Mouse (Mus musculus): ENCODE results near the gene Gadd45b. TPM values are rescaled to one million over a fixed set of nuclear protein-coding genes. Genes with fewer than 3 reads are reported as not detected.

The Gadd45b gene
- polyA plus RNA-seq, 1 experiment from 2014 or later: 4.9 TPM

- no peaks in the 10 kb centered on the region for H3K27me3 ChIP-seq
- H3K4me3 ChIP-seq (replicated peaks): no peak overlapping the region
- no peak overlapping the region for H3K4me2 ChIP-seq (replicated peaks)
- 60% methylated on average over 12 of the region's 12 CpGs for whole genome bisulfite sequencing
- ATAC-seq: no peak
- H3K36me3 ChIP-seq: no peaks in the 10 kb centered on the region
- H3K4me1 ChIP-seq (replicated peaks): 0 out of 2 replicates have a peak, but pooled peaks cover 6% of the 10 kb centered on the region
- H3K9ac ChIP-seq (replicated peaks): no peak overlapping the region
- no peak overlapping the region for H3K27ac ChIP-seq
- 0 out of 2 replicates have a peak, but pooled peaks cover 3% of the 10 kb centered on the region for H3K9me3 ChIP-seq
Observed at GRCm38 (mm10) chr10:80966296-80966695, 36.4 kb downstream of the Gadd45b start.

GRCm38 (mm10) chr10:80967101-80967656, 37.3 kb downstream of the Gadd45b start:
- no peak overlapping the region for H3K9ac ChIP-seq (replicated peaks)
- H3K36me3 ChIP-seq: no peaks in the 10 kb centered on the region
- H3K27ac ChIP-seq: no peak overlapping the region
- H3K9me3 ChIP-seq: 0 out of 2 replicates have a peak, but pooled peaks cover 3% of the 10 kb centered on the region
- no peak overlapping the region for H3K4me3 ChIP-seq (replicated peaks)
- 49% methylated on average over 3 of the region's 3 CpGs for WGBS
- 0 out of 2 replicates have a peak, but pooled peaks cover 5% of the 10 kb centered on the region for H3K4me1 ChIP-seq (replicated peaks)
- no peaks in the 10 kb centered on the region for H3K27me3 ChIP-seq
- H3K4me2 ChIP-seq (replicated peaks): no peak overlapping the region
- no peak for ATAC-seq

- Histone ChIP-seq H3K9me3 (0 out of 2 replicates have a peak, but pooled peaks cover 3% of the 10 kb centered on the region), H3K36me3 (no peaks in the 10 kb centered on the region), H3K9ac (replicated peaks) (no peak overlapping the region), H3K27ac (no peak overlapping the region), H3K27me3 (no peaks in the 10 kb centered on the region; the same call in 1 of the 2 replicates), H3K4me1 (replicated peaks) (peaks cover 10% of the 10 kb centered on the region; the same call in 1 of the 2 replicates), H3K4me2 (replicated peaks) (no peak overlapping the region), H3K4me3 (replicated peaks) (no peak overlapping the region)
- ATAC-seq: no peak
- WGBS: 94% methylated on average over 4 of the region's 4 CpGs
Observed at GRCm38 (mm10) chr10:80968106-80968505, 38.2 kb downstream of the Gadd45b start.

- no peaks in the 10 kb centered on the region for H3K36me3 ChIP-seq
- no peak overlapping the region for H3K4me2 ChIP-seq (replicated peaks)
- no peak for ATAC-seq
- peaks cover 5% of the 10 kb centered on the region; the same call in 1 of the 2 replicates for H3K4me1 ChIP-seq (replicated peaks)
- no peak overlapping the region for H3K27ac ChIP-seq
- no peak overlapping the region for H3K9ac ChIP-seq (replicated peaks)
- H3K4me3 ChIP-seq (replicated peaks): no peak overlapping the region
- 82% methylated on average over 3 of the region's 3 CpGs for WGBS
- H3K9me3 ChIP-seq: 0 out of 2 replicates have a peak, but pooled peaks cover 3% of the 10 kb centered on the region
- H3K27me3 ChIP-seq: no peaks in the 10 kb centered on the region; the same call in 1 of the 2 replicates
Observed at GRCm38 (mm10) chr10:80969298-80969697, 39.4 kb downstream of the Gadd45b start.

GRCm38 (mm10) chr10:80970159-80970558, 40.3 kb downstream of the Gadd45b start:
- Histone ChIP-seq H3K9me3 (0 out of 2 replicates have a peak, but pooled peaks cover 3% of the 10 kb centered on the region), H3K4me1 (replicated peaks) (peaks cover 5% of the 10 kb centered on the region; the same call in 1 of the 2 replicates), H3K27me3 (no peaks in the 10 kb centered on the region; the same call in 1 of the 2 replicates), H3K27ac (no peak overlapping the region), H3K36me3 (no peaks in the 10 kb centered on the region), H3K9ac (replicated peaks) (no peak overlapping the region), H3K4me2 (replicated peaks) (no peak overlapping the region), H3K4me3 (replicated peaks) (no peak overlapping the region)
- ATAC-seq: no peak
- WGBS: 80% methylated on average over 8 of the region's 8 CpGs

GRCm38 (mm10) chr10:80971533-80971932, 41.7 kb downstream of the Gadd45b start:
- no peak overlapping the region for H3K9ac ChIP-seq (replicated peaks)
- H3K9me3 ChIP-seq: 0 out of 2 replicates have a peak, but pooled peaks cover 3% of the 10 kb centered on the region
- H3K27ac ChIP-seq: no peak overlapping the region
- no peak overlapping the region for H3K4me3 ChIP-seq (replicated peaks)
- peaks cover 5% of the 10 kb centered on the region; the same call in 1 of the 2 replicates for H3K4me1 ChIP-seq (replicated peaks)
- no peak overlapping the region for H3K4me2 ChIP-seq (replicated peaks)
- no peaks in the 10 kb centered on the region for H3K36me3 ChIP-seq
- no peak for ATAC-seq
- 83% methylated on average over 15 of the region's 15 CpGs for WGBS
- H3K27me3 ChIP-seq: no peaks in the 10 kb centered on the region; the same call in 1 of the 2 replicates

GRCm38 (mm10) chr10:80972071-80972987, 42.5 kb downstream of the Gadd45b start:
- no peak overlapping the region for H3K4me2 ChIP-seq (replicated peaks)
- H3K4me3 ChIP-seq (replicated peaks): no peak overlapping the region
- no peak overlapping the region for H3K9ac ChIP-seq (replicated peaks)
- ATAC-seq: no peak
- 62% methylated on average over 11 of the region's 11 CpGs for whole genome bisulfite sequencing
- no peak overlapping the region for H3K27ac ChIP-seq
- H3K4me1 ChIP-seq (replicated peaks): peaks cover 5% of the 10 kb centered on the region; the same call in 1 of the 2 replicates
- H3K9me3 ChIP-seq: 0 out of 2 replicates have a peak, but pooled peaks cover 3% of the 10 kb centered on the region
- no peaks in the 10 kb centered on the region; the same call in 1 of the 2 replicates for H3K27me3 ChIP-seq
- H3K36me3 ChIP-seq: no peaks in the 10 kb centered on the region

- no peak for ATAC-seq
- no peak overlapping the region for H3K27ac ChIP-seq
- 96% methylated on average over 1 of the region's 1 CpGs for WGBS
- H3K27me3 ChIP-seq: no peaks in the 10 kb centered on the region; the same call in 1 of the 2 replicates
- no peak overlapping the region for H3K9ac ChIP-seq (replicated peaks)
- no peak overlapping the region for H3K4me2 ChIP-seq (replicated peaks)
- H3K4me1 ChIP-seq (replicated peaks): peaks cover 5% of the 10 kb centered on the region; the same call in 1 of the 2 replicates
- no peaks in the 10 kb centered on the region for H3K36me3 ChIP-seq
- H3K4me3 ChIP-seq (replicated peaks): no peak overlapping the region
- 0 out of 2 replicates have a peak, but pooled peaks cover 3% of the 10 kb centered on the region for H3K9me3 ChIP-seq
Observed at GRCm38 (mm10) chr10:80973722-80974121, 43.8 kb downstream of the Gadd45b start.

GRCm38 (mm10) chr10:80975478-80975877, 45.6 kb downstream of the Gadd45b start:
- no peak for ATAC-seq
- Histone ChIP-seq H3K4me3 (replicated peaks) (no peak overlapping the region), H3K4me2 (replicated peaks) (no peak overlapping the region), H3K9ac (replicated peaks) (no peak overlapping the region), H3K27ac (no peak overlapping the region), H3K4me1 (replicated peaks) (peaks cover 5% of the 10 kb centered on the region; the same call in 1 of the 2 replicates), H3K27me3 (no peaks in the 10 kb centered on the region; the same call in 1 of the 2 replicates), H3K9me3 (0 out of 2 replicates have a peak, but pooled peaks cover 3% of the 10 kb centered on the region), H3K36me3 (no peaks in the 10 kb centered on the region)
- WGBS: 93% methylated on average over 11 of the region's 11 CpGs

GRCm38 (mm10) chr10:80981564-80982112, 51.8 kb downstream of the Gadd45b start:
- no peak overlapping the region for H3K9ac ChIP-seq (replicated peaks)
- no peak for ATAC-seq
- no peaks in the 10 kb centered on the region for H3K36me3 ChIP-seq
- H3K27ac ChIP-seq: no peak overlapping the region
- no peak overlapping the region for H3K4me2 ChIP-seq (replicated peaks)
- WGBS: 63% methylated on average over 7 of the region's 7 CpGs
- no peaks in the 10 kb centered on the region for H3K9me3 ChIP-seq
- no peak overlapping the region for H3K4me3 ChIP-seq (replicated peaks)
- peaks cover 7% of the 10 kb centered on the region for H3K4me1 ChIP-seq (replicated peaks)
- peaks cover 34% of the 10 kb centered on the region for H3K27me3 ChIP-seq
